Mouse (Mus musculus) inflammation-experienced regulatory T-cells, adult 6 months (primary cell): ENCODE measurements around the gene Pramel6. TPM values are rescaled to one million over a fixed set of nuclear protein-coding genes. Genes with fewer than 3 reads are reported as not detected.
A peak's percentile ranks its signal among the peaks of the same experiment; 100 is the strongest.
"Not testable (repeated sequence)": the region's sequence is repeated elsewhere in the genome, so short reads cannot be mapped to it uniquely, and the experiment has no call there.

ENCODE experiments used
- ATAC-seq: one replicate; pipeline ENCODE4 v1.8.0; 2017
- polyA plus RNA-seq, 3 experiments: library from polyadenylated mRNA; unstranded; fragments of 100-300 nt; shearing (Covaris generic); gene quantifications; one replicate each; pipeline ENCODE4 v1.2.1; 2017

Pramel6 gene
- not detected for polyA plus RNA-seq

GRCm38 (mm10) chr2:87506265-87506664, at the start of gene Pramel6:
Gene Pramel6 (plus strand): TSS chr2:87506565.
- ATAC-seq = no peak

- ATAC-seq = peak; percentile 69
Measured at GRCm38 (mm10) chr2:87461769-87462168, 44.6 kb upstream of the Pramel6 start.

GRCm38 (mm10) chr2:87480207-87480606, 26.2 kb upstream of the Pramel6 start:
- no peak for ATAC-seq

- ATAC-seq = no peak
Measured at GRCm38 (mm10) chr2:87481158-87481557, 25.2 kb upstream of the Pramel6 start.

GRCm38 (mm10) chr2:87482276-87482675, 24.1 kb upstream of the Pramel6 start:
- no peak for ATAC-seq

GRCm38 (mm10) chr2:87496993-87497392, 9.4 kb upstream of the Pramel6 start, which contains the start of gene Pramel7:
Gene Pramel7 (minus strand): TSS chr2:87497093.
- not testable (repeated sequence) for ATAC-seq

GRCm38 (mm10) chr2:87515046-87515445, 8.7 kb downstream of the Pramel6 start:
- ATAC-seq = no peak

- no peak for ATAC-seq
Measured at GRCm38 (mm10) chr2:87515457-87516060, 9.2 kb downstream of the Pramel6 start.

GRCm38 (mm10) chr2:87516581-87516980, 10.2 kb downstream of the Pramel6 start:
- ATAC-seq = no peak

- ATAC-seq = no peak
Measured at GRCm38 (mm10) chr2:87520651-87521050, 14.3 kb downstream of the Pramel6 start.

- ATAC-seq = not testable (repeated sequence)
Measured at GRCm38 (mm10) chr2:87525899-87526616, 19.7 kb downstream of the Pramel6 start.

- no peak for ATAC-seq
Measured at GRCm38 (mm10) chr2:87531496-87531895, 25.1 kb downstream of the Pramel6 start, which contains the start of gene Olfr153. Gene Olfr153 (plus strand): TSS chr2:87531796.

- no peak for ATAC-seq
Measured at GRCm38 (mm10) chr2:87534826-87535225, 28.5 kb downstream of the Pramel6 start.

- no peak for ATAC-seq
Measured at GRCm38 (mm10) chr2:87545442-87545841, 39.1 kb downstream of the Pramel6 start, which contains the start of gene Olfr1128. Gene Olfr1128 (minus strand): TSS chr2:87545542.

Other genes starting within 250 kb of the Pramel6 start
- gene Olfr1116, start 239.0 kb upstream of the Pramel6 start, polyA plus RNA-seq = under 1 TPM in 1 of 3 experiments, not detected in 2; 0.04 TPM
- not detected for gene Olfr1118, start 199.0 kb upstream of the Pramel6 start, polyA plus RNA-seq
- gene Olfr1120, start 151.8 kb upstream of the Pramel6 start, polyA plus RNA-seq = not detected
- not detected for gene Olfr1121, start 136.7 kb upstream of the Pramel6 start, polyA plus RNA-seq
- gene Olfr1122, start 120.7 kb upstream of the Pramel6 start, polyA plus RNA-seq = not detected
- gene Olfr1123, start 89.9 kb upstream of the Pramel6 start, polyA plus RNA-seq = not detected
- 1 to 10 TPM in 1 of 3 experiments, under 1 TPM in 1, not detected in 1; 0.88 to 2.6 TPM for gene Olfr1124, start 76.3 kb upstream of the Pramel6 start, polyA plus RNA-seq
- not detected for gene Olfr1126, start 52.6 kb upstream of the Pramel6 start, polyA plus RNA-seq
- gene Pramel7, start 9.5 kb upstream of the Pramel6 start, polyA plus RNA-seq = not detected
- gene Olfr153, start 25.2 kb downstream of the Pramel6 start, polyA plus RNA-seq = not detected
- gene Olfr1128, start 39.0 kb downstream of the Pramel6 start, polyA plus RNA-seq = not detected
- gene Olfr1129, start 67.3 kb downstream of the Pramel6 start, polyA plus RNA-seq = not detected
- not detected for gene Olfr1130, start 99.6 kb downstream of the Pramel6 start, polyA plus RNA-seq
- gene Olfr1131, start 120.5 kb downstream of the Pramel6 start, polyA plus RNA-seq = not detected
- not detected for gene Olfr1132, start 131.0 kb downstream of the Pramel6 start, polyA plus RNA-seq
- not detected for gene Olfr1133, start 140.8 kb downstream of the Pramel6 start, polyA plus RNA-seq
- not detected for gene Olfr1134, start 151.9 kb downstream of the Pramel6 start, polyA plus RNA-seq
- not detected for gene Olfr1135, start 167.1 kb downstream of the Pramel6 start, polyA plus RNA-seq
- gene Olfr1136, start 187.4 kb downstream of the Pramel6 start, polyA plus RNA-seq = not detected
- gene Olfr1137, start 206.6 kb downstream of the Pramel6 start, polyA plus RNA-seq = not detected
- not detected for gene Olfr1138, start 233.4 kb downstream of the Pramel6 start, polyA plus RNA-seq
- gene Olfr1140, start 237.2 kb downstream of the Pramel6 start, polyA plus RNA-seq = not detected
- not detected for gene Olfr1141, start 247.4 kb downstream of the Pramel6 start, polyA plus RNA-seq